Mouse (Mus musculus) hindbrain, embryonic 15.5 days (tissue): ENCODE results near the gene Rab44. TPM values are rescaled to one million over a fixed set of nuclear protein-coding genes. Genes with fewer than 3 reads are reported as not detected.

Experiments used
- ATAC-seq: fragments of 200-750 bp; cut with Nextera tagmentation; 2 replicates; pipeline ENCODE4 v1.8.0; 2017; ENCODE audit warnings: low read depth, moderate number of reproducible peaks, moderate TSS enrichment; ENCODE audit not compliant: low FRiP score
- H3K27ac ChIP-seq: fragments of 300-500 bp; sonication (generic); replicated peaks from 2 replicates; pipeline ENCODE4 v1.5.1; 2015; ENCODE audit warnings: mild to moderate bottlenecking, inconsistent platforms
- H3K27me3 ChIP-seq: fragments of 300-500 bp; sonication (generic); 2 replicates; pipeline ENCODE4 v1.6.1; 2015; ENCODE audit warnings: control low read depth, inconsistent platforms
- H3K36me3 ChIP-seq: fragments of 300-500 bp; sonication (generic); 2 replicates; pipeline ENCODE4 v1.6.1; 2015; ENCODE audit warnings: control low read depth, inconsistent platforms
- H3K4me1 ChIP-seq: fragments of 300-500 bp; sonication (generic); replicated peaks from 2 replicates; pipeline ENCODE4 v1.6.1; 2015; ENCODE audit warnings: control low read depth, inconsistent platforms
- H3K4me2 ChIP-seq: fragments of 300-500 bp; sonication (generic); 2 replicates; pipeline ENCODE4 v1.6.1; 2015; ENCODE audit warnings: moderate library complexity, mild to moderate bottlenecking, inconsistent platforms
- H3K4me3 ChIP-seq: fragments of 300-500 bp; sonication (generic); 2 replicates; pipeline ENCODE4 v1.5.1; 2015; ENCODE audit warnings: mild to moderate bottlenecking, inconsistent platforms
- H3K9ac ChIP-seq: fragments of 300-500 bp; sonication (generic); 2 replicates; pipeline ENCODE4 v1.6.1; 2015; ENCODE audit warnings: inconsistent platforms
- H3K9me3 ChIP-seq: fragments of 300-500 bp; sonication (generic); 2 replicates; pipeline ENCODE4 v1.6.1; 2016; ENCODE audit warnings: control low read depth, inconsistent platforms
- WGBS: fragments of 180-500 bp; shearing (Covaris S2); methylation state at CpG from one replicate; pipeline ENCODE4 v1.1.7; 2015; 5-methylcytosine and 5-hydroxymethylcytosine counted together
- polyA plus RNA-seq: library from polyadenylated mRNA; unstranded; fragments of >200 nt; fragmentation: Nextera tagmentation; extraction: Ambion mirVana; gene quantifications from 2 replicates; pipeline ENCODE4 v1.2.1, GENCODE M21; 2015

Rab44 gene
- polyA plus RNA-seq, 1 experiment from 2014 or later: 0.09 TPM

GRCm38 (mm10) chr17:29159743-29160455, 46.0 kb downstream of the Rab44 start:
- H3K9ac ChIP-seq: no peak overlapping the region
- ATAC-seq: no peak
- no peaks in the 10 kb centered on the region for H3K36me3 ChIP-seq
- no peaks in the 10 kb centered on the region for H3K9me3 ChIP-seq
- H3K4me2 ChIP-seq: no peak overlapping the region
- peaks cover 22% of the 10 kb centered on the region for H3K4me1 ChIP-seq
- H3K27me3 ChIP-seq: no peaks in the 10 kb centered on the region
- no peak overlapping the region for H3K27ac ChIP-seq
- H3K4me3 ChIP-seq: no peak overlapping the region
- WGBS: 89% methylated on average over 16 of the region's 16 CpGs

DNA sequence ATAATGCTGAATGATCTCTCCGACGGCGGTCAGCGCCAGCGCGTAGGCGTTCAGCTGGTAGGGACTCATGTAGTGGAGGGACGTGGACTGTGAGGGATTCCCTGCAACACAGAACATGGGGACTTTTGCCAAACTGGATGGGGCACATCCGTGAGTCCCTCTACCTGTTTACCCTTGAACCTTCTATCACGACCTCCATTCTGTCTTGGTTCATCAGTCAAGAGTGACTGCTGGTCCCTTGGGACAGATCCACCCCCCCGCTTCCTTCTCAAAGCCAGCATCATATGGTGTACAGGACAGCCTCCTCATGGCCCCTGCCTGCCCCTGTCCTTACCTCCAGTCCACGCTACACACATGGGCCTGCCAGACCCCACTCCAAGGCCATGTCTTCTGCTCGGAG, 48.4 kb downstream of the Rab44 start:
- WGBS: 91% methylated on average over 13 of the region's 13 CpGs
- H3K4me1 ChIP-seq: peaks cover 19% of the 10 kb centered on the region
- no peaks in the 10 kb centered on the region for H3K36me3 ChIP-seq
- H3K9ac ChIP-seq: no peak overlapping the region
- no peak overlapping the region for H3K4me2 ChIP-seq
- no peak overlapping the region for H3K27ac ChIP-seq
- H3K9me3 ChIP-seq: no peaks in the 10 kb centered on the region
- ATAC-seq: no peak
- no peaks in the 10 kb centered on the region for H3K27me3 ChIP-seq
- no peak overlapping the region for H3K4me3 ChIP-seq

DNA sequence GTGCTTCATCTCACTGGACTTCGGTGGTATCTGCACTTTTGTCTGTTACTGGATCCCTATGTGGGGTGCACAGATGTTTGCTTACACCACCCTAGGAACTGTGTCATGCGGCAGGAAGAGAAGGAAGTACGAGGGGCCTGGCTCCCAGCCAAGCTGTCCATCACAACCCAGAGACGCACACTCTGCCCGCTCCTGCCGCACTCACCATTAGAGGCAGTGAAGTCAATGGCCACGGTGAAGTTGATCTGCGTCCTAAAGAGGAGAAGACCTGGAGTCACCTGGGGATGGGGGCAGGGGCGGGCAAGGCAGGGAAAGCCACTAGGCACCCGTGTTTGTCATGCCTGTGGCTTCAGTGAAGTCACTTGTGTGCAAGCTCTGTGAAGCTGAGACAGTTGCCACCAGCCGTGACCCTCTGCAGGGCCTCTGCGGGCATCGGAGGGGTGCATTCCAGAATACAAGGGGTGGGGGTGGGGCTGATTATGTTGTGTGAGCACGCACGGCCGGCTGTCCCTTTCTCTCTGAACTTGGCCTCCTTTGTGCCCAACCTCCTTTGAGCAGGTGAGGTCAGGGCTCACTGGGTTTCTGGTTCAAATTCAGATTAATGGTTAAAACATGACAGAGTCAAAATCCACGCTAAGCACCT, 50.6 kb downstream of the Rab44 start:
- ATAC-seq: no peak
- H3K4me2 ChIP-seq: no peak overlapping the region

DNA sequence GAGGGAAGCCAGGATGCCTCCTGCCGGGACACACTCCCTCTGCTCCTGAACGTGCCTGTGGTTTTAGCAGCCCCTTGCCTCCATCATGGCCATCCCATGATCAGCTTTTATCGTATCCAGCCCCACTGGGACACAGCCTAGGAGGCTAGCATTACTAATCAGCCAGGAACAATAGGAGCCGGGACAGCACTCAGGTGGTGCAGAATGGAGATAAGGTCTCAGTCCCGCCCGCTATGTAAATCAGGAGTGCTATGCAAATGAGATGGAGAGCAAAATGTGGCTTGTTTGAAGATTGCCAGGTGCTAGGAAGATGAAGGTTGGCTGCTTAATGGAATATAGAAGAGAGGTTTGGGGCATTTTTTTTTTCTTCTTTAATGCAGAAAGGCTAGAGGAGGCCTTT, 51.5 kb downstream of the Rab44 start:
- H3K4me2 ChIP-seq: no peak overlapping the region
- no peak overlapping the region for H3K4me3 ChIP-seq
- no peaks in the 10 kb centered on the region for H3K27me3 ChIP-seq
- H3K27ac ChIP-seq: peak overlapping the region; percentile 49; the same call in 1 of the 2 replicates
- no peaks in the 10 kb centered on the region for H3K9me3 ChIP-seq
- H3K4me1 ChIP-seq: peaks cover 19% of the 10 kb centered on the region
- H3K36me3 ChIP-seq: no peaks in the 10 kb centered on the region
- 0 out of 2 replicates have a peak, but pooled peaks have one; percentile 33 for ATAC-seq
- WGBS: 5% methylated on average over 6 of the region's 6 CpGs
- H3K9ac ChIP-seq: no peak overlapping the region

More for the DNA sequence above, 50.6 kb downstream of the Rab44 start:
- no peaks in the 10 kb centered on the region for H3K27me3 ChIP-seq
- no peak overlapping the region for H3K9ac ChIP-seq
- peak overlapping the region; percentile 49; the same call in 1 of the 2 replicates for H3K27ac ChIP-seq
- no peak overlapping the region for H3K4me3 ChIP-seq
- peaks cover 19% of the 10 kb centered on the region for H3K4me1 ChIP-seq
- no peaks in the 10 kb centered on the region for H3K36me3 ChIP-seq
- WGBS: 15% methylated on average over 17 of the region's 17 CpGs
- no peaks in the 10 kb centered on the region for H3K9me3 ChIP-seq

DNA sequence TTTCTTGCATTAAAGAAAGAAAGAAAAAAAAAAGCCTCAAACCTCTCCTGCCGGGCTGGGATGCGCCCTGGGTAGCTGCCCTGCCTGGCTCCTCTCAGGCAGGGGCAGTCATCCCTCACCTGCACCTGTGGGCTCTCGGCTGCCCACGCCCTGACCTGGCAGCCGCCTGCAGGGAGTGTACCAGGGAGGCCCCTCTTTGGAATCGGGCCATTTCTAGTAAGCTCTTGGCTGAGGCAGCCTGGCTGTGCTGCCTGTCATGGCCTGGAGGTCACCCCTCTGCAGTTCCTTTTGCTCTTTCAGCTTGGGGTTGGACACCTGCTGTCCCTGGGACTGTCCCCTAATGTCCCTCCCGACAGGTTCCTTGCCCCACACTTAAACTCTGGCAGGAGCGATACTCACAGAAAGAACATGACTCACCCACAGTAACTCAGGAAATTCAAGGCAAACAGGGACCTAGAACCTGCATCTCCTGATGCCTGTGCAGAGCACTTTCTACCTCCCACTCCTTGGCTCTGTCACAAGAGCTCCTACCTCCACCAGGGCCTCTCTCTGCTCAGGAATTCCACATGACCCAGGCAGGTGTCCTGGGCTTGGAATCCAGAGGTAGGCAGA, 52.1 kb downstream of the Rab44 start:
- peaks cover 19% of the 10 kb centered on the region for H3K4me1 ChIP-seq
- 36% methylated on average over 8 of the region's 8 CpGs for WGBS
- no peak overlapping the region for H3K9ac ChIP-seq
- H3K36me3 ChIP-seq: no peaks in the 10 kb centered on the region
- H3K4me3 ChIP-seq: no peak overlapping the region
- H3K27me3 ChIP-seq: no peaks in the 10 kb centered on the region
- H3K9me3 ChIP-seq: no peaks in the 10 kb centered on the region
- H3K4me2 ChIP-seq: no peak overlapping the region
- no peak for ATAC-seq
- H3K27ac ChIP-seq: peak overlapping the region; percentile 49; the same call in 1 of the 2 replicates

DNA sequence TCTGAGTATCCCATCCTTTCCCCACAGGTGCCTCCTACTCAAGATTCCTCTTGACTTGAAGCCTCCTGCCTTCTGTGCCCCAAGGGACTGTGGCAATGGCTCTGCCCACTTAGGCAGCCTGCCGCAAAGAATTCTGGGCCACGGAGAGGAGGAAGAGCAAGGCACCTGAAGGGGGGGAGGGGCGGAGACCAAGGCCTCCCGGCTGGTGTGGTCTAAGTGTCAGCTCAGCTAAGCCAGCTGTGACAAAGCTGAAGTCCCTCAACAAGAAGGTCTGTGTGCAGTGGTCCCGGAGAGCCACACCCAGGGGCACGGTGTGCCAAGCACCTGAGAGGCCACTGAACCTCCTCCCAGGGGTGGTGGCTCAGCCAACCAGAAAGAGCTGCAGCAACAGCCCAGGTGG, 53.4 kb downstream of the Rab44 start:
- no peaks in the 10 kb centered on the region for H3K9me3 ChIP-seq
- no peaks in the 10 kb centered on the region for H3K27me3 ChIP-seq
- ATAC-seq: no peak
- H3K9ac ChIP-seq: no peak overlapping the region
- H3K36me3 ChIP-seq: no peaks in the 10 kb centered on the region
- 74% methylated on average over 6 of the region's 6 CpGs for WGBS
- no peak overlapping the region for H3K4me3 ChIP-seq
- H3K4me2 ChIP-seq: no peak overlapping the region
- peaks cover 19% of the 10 kb centered on the region for H3K4me1 ChIP-seq
- no peak overlapping the region for H3K27ac ChIP-seq

- no peak for ATAC-seq
- Histone ChIP-seq H3K36me3 (no peaks in the 10 kb centered on the region), H3K27ac (no peak overlapping the region), H3K9ac (no peak overlapping the region), H3K4me2 (no peak overlapping the region), H3K9me3 (no peaks in the 10 kb centered on the region), H3K4me3 (no peak overlapping the region), H3K27me3 (no peaks in the 10 kb centered on the region), H3K4me1 (peaks cover 19% of the 10 kb centered on the region)
- 86% methylated on average over 4 of the region's 4 CpGs for WGBS
Measured at GRCm38 (mm10) chr17:29168438-29168837, 54.5 kb downstream of the Rab44 start.

DNA sequence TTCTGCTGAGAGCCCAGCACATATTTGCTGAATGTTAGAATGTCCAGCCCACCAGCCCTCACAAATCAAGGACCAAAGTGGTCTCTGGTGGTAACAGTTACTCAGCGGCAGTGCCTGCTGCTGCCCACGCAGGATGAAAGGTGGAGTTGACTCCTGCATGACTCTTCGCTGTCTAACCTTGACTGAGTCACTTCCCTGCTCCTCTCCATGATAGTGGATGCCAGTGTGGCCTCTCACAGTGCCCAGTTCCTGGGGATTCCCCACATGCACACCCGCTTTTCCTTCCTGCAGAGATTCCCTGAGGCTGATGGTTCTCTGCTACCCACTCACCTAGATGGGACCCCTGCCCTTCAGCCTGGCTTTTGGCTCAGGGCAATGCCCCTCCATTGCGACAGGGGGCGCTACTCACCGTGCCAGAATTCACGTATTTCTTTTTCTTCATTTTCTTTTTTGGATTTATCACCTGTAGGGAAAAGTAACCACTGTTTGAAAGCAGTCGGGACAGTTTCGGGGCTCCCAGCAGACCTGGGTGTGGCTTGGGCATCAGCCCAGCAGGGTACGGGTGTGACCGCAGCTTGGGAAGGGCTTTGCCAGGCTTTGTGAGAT, 55.2 kb downstream of the Rab44 start:
- Histone ChIP-seq H3K9ac (no peak overlapping the region), H3K27ac (no peak overlapping the region), H3K4me2 (no peak overlapping the region), H3K36me3 (no peaks in the 10 kb centered on the region), H3K4me1 (peaks cover 19% of the 10 kb centered on the region), H3K9me3 (no peaks in the 10 kb centered on the region), H3K4me3 (no peak overlapping the region), H3K27me3 (no peaks in the 10 kb centered on the region)
- 73% methylated on average over 12 of the region's 12 CpGs for WGBS
- ATAC-seq: no peak

DNA sequence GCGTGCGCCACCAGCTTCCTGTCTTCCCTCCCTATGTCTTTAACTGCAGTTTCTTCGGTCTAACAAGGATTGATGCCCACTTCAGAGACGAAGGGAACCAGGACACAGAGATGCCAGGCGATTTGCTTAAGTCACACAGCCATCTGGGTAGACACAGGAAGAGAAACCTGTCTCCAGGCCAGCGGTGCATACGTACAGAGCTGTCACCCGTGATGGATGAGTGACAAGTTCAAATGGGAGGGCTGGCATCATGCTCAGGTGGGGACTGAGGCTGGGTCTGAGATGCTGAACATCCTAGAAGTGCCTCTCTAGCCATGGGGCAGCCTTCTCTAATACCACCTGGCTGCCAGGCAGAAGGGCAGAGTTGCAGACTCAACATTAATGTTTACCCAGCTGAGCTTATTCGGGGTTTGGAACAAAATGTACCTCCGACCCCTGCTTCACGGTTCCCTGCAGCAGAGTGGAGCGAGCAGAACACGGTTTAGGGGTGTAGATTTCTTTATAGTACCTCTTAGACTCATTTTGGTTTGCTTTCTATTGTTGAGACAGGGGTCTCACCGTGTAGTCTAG, 56.6 kb downstream of the Rab44 start:
- Histone ChIP-seq H3K27me3 (no peaks in the 10 kb centered on the region), H3K9ac (no peak overlapping the region), H3K4me1 (peaks cover 5% of the 10 kb centered on the region), H3K27ac (no peak overlapping the region), H3K4me2 (no peak overlapping the region), H3K9me3 (no peaks in the 10 kb centered on the region), H3K36me3 (no peaks in the 10 kb centered on the region), H3K4me3 (no peak overlapping the region)
- no peak for ATAC-seq
- 76% methylated on average over 14 of the region's 14 CpGs for WGBS

DNA sequence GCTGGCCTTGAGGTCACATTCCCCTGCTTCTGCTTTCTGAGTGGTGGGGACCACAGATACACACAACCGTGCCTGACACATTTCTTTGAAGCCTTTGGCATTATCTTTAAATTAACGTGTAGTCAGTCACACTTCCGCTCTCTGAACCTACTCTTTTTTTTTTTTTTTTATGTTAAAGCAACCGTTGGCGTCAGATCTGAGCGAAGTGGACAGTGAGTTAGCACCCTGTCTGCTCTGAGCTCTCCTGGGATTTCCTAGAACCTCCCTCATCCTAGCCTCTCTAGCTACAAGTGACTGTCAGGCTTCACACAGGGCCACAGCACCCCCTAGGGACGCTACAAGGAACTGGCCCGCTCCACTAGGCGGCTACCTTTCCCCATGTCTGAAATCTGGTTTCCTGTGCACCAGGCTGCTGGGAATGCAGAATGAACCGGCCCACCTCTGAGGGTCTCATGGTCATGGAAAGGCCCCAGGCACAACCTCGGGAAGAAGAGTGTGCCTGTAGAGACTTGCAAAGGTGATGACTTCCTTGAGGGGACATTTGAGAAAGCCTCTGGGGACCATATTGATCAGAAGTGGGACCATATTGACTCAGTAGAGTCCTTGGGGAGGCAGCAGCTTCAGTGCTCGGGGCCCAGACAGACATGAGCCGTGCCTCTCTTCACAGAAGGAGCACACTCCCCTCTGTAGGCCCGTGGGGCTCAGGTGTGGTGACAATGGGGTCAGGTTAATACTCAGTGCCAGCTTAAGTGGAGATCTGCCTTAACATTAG, 57.2 kb downstream of the Rab44 start:
- Histone ChIP-seq H3K9ac (no peak overlapping the region), H3K36me3 (no peaks in the 10 kb centered on the region), H3K4me1 (peaks cover 6% of the 10 kb centered on the region), H3K27ac (no peak overlapping the region), H3K4me2 (no peak overlapping the region), H3K4me3 (no peak overlapping the region), H3K27me3 (no peaks in the 10 kb centered on the region), H3K9me3 (no peaks in the 10 kb centered on the region)
- WGBS: 23% methylated on average over 14 of the region's 14 CpGs
- ATAC-seq: 0 out of 2 replicates have a peak, but pooled peaks have one; percentile 27

GRCm38 (mm10) chr17:29172062-29172461, 58.1 kb downstream of the Rab44 start:
- 57% methylated on average over 10 of the region's 10 CpGs for WGBS

More at GRCm38 (mm10) chr17:29172062-29172461, 58.1 kb downstream of the Rab44 start:
- ATAC-seq: no peak
- H3K9me3 ChIP-seq: no peaks in the 10 kb centered on the region
- no peak overlapping the region for H3K9ac ChIP-seq
- H3K4me3 ChIP-seq: no peak overlapping the region
- H3K27ac ChIP-seq: no peak overlapping the region
- no peak overlapping the region for H3K4me2 ChIP-seq
- no peaks in the 10 kb centered on the region for H3K36me3 ChIP-seq
- H3K4me1 ChIP-seq: peaks cover 14% of the 10 kb centered on the region
- H3K27me3 ChIP-seq: no peaks in the 10 kb centered on the region
